Mouse (Mus musculus): ENCODE measurements around the gene Cln6.

GRCm38 (mm10) chr9:62844461-62844860 lies 5.9 kb downstream of the Cln6 start:
- TF ChIP-seq POLR2A (IDR thresholded peaks at IDR 0.05; ENCODE audit: low read depth, low read length) (no peak), CTCF (IDR thresholded peaks at IDR 0.05; ENCODE audit: borderline replicate concordance, insufficient read depth, low read length) (no peak)
